16 mouse cellular contexts compared by ENCODE assay signal in the genomic region with DNA sequence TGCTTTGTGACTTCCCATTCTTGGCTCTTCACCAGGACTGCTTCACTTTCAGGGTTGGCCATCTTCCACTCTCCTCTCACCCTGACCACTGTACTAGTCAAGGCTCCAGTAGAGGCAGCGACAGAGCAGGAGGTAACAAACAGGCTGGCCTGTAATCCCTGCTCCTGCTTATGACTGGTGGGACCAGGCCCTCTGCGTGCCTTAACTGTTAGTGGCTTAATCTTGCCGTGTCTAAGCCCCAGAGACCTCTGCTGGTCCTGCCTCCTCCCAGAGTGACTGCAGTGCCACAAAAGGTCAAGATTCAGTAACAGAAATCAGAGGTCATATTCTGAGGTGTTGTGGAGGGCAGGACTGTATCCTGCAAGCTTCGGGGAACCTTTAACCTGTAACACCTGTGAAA.
"Had no signal": no experiment of that assay in that cellular context is flagged by ENCODE, and none has a peak within 500 bp of the region (broad histone marks: within the 10 kb centered on the region; RNA-seq: fewer than 3 reads in every experiment).

No protein-coding gene starts in this region.

- DNase-seq: retina, postnatal 1 day; right cerebral cortex, adult 18-20 months; right cerebral cortex, postnatal 14 days; right cerebral cortex, postnatal 25 days; right cerebral cortex, postnatal 4 days; spleen, adult 18-20 months; thymus, adult 18-20 months; thymus, adult 2 months; thymus, postnatal 14 days; thymus, postnatal 25 days; thymus, postnatal 36 days; thymus, postnatal 4 days had no signal

- H3K36me3 ChIP-seq: neural tube, embryonic 13.5 days; neural tube, embryonic 15.5 days; stomach, embryonic 15.5 days had no signal

- H3K27ac ChIP-seq: neural tube, embryonic 13.5 days; neural tube, embryonic 15.5 days; stomach, embryonic 15.5 days; stomach, postnatal 0 days had no signal

- H3K4me1 ChIP-seq: stomach, embryonic 15.5 days had no signal

- H3K4me2 ChIP-seq: neural tube, embryonic 13.5 days; neural tube, embryonic 15.5 days; stomach, embryonic 15.5 days had no signal

- H3K9ac ChIP-seq: neural tube, embryonic 13.5 days; neural tube, embryonic 15.5 days; stomach, embryonic 15.5 days had no signal

- H3K4me3 ChIP-seq: neural tube, embryonic 13.5 days; neural tube, embryonic 15.5 days; stomach, embryonic 15.5 days had no signal

- H3K9me3 ChIP-seq: neural tube, embryonic 13.5 days; neural tube, embryonic 15.5 days; stomach, embryonic 15.5 days had no signal

- H3K27me3 ChIP-seq: neural tube, embryonic 13.5 days; neural tube, embryonic 15.5 days; stomach, embryonic 15.5 days had no signal
